Mouse (Mus musculus): ENCODE results near the gene Sestd1.

The Sestd1 gene

GRCm38 (mm10) chr2:77173366-77173765 lies 107.0 kb downstream of the Sestd1 start:
- no peak for DNase-seq (ENCODE audit: low spot score)

DNA sequence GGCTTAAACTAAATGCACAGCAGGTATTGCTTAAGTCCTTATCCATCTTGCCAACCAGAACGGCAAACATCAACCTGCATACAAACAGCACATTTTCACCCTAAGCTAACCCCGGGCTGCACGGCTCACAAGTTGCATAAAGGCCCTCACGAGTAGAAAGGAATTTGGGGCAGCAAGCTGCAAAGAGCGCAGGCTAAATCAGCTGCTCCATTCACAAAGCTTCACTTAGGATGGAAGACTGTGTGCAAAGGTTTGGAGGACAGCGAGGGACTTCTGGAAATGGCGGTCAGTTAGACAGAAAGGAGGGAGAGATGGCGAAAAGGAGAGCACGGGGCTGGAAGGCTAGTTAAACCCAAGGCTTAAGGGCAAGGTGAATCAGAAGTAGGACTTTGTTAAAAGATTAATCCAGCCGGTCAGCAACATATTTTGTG lies 108.1 kb downstream of the Sestd1 start:
- DNase-seq (ENCODE audit: low spot score) = no peak

DNA sequence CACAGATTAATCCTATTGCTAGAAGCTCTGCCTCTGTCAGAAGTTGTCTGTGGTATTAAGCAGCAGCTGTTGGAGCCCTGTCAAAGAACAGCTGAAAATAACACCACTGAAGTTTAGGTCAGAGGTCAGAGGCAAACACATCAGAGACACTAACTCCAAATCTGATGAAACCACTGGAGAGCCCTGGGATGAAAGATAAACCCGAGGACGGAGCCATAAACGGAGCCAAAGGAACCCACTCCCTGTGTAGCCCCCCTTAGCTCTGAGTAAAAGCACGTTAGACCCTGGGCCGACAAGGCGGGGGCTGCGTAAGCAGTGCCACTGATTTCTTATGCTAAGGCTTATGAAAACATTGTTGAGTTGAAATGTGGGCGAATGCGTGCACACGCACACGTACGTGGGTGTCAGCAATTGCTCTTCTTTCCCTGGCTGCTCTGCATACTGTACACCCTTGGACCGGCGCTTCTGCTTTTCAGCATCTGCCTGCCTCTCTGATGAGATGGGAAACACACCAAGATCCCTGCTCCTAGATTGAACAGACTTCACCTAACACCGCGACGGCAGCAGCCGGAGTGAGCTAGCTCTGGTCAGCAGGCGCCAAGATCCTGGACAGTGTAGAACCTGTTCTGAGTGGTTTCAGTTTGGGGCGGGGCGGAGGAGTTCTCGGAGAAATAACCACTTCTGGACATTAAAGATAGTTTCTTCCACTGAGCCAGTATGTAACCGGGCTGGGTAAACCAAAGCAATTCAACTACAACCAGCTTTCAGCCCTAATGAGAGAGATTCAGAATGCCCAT lies 108.8 kb downstream of the Sestd1 start:
- DNase-seq (ENCODE audit: low spot score) = no peak

GRCm38 (mm10) chr2:77170633-77171105 lies 109.7 kb downstream of the Sestd1 start, which contains the start of gene Ccdc141:
TSS of gene Ccdc141 (minus strand) at chr2:77170636.
- DNase-seq (ENCODE audit: low spot score) = no peak

- DNase-seq (ENCODE audit: low spot score) = no peak
Measured at GRCm38 (mm10) chr2:77169916-77170632, 110.3 kb downstream of the Sestd1 start.

DNA sequence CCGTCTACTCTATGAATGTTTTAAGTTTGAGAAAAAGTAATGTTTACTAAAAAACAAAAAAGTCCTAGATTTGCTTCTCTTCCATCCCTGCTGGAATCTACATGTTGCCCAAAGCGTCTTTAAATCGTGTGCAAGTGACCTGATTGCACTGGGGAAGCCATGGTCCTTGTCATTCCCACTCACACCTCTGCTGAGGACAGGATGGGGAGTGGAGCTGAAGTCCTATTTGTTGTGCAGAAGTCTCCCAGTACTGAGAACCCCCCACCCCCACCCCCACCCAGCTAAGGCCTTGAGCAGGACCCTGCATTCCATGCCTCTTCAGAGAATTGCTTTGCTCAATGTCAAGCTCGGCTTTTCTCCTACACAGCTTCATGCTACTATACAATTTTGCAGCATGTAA lies 111.2 kb downstream of the Sestd1 start:
- DNase-seq (ENCODE audit: low spot score) = no peak

DNA sequence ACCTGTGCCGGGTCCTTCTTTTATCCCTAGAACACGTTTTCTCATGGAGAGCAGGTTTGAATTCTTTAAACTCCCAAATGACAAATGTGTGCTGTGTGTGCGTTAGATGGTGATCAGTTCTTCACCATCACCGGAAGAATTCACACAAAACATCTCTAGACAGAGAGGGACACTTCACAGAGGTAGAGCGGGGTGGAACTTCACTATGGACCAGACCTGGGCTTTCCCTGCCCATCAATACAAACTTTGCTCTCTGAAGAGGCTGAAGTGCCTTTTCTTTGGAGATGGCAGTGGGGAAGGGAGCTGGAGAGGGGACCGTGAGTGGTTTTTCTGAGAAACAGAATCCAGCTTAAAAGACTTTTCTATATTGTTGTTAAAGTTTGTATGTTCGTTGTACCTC lies 111.6 kb downstream of the Sestd1 start:
- DNase-seq (ENCODE audit: low spot score) = no peak

- DNase-seq (ENCODE audit: low spot score) = no peak
Measured at GRCm38 (mm10) chr2:77168081-77168685, 112.2 kb downstream of the Sestd1 start.

GRCm38 (mm10) chr2:77166366-77166765 lies 114.0 kb downstream of the Sestd1 start:
- DNase-seq (ENCODE audit: low spot score) = no peak

GRCm38 (mm10) chr2:77164662-77165061 lies 115.7 kb downstream of the Sestd1 start:
- no peak for DNase-seq (ENCODE audit: low spot score)

DNA sequence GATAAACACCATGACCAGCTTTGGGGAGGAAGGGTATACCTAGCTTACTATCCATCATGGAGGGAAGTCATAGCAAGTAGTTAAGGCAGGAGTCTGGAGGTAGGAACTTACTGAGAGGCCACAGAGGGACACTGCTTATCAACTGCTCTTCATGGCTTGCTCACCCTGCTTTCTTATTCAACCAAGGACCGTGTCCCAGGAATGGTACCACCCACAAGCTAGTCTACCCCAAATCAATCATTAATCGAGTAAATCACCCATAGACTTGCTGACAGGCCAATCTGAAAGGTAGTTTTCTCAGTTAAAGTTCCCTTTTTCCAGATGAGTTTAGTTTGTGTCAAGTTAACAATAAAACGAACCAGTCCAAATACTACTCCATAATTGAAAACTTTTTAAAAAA lies 117.0 kb downstream of the Sestd1 start:
- no peak for DNase-seq (ENCODE audit: low spot score)

DNA sequence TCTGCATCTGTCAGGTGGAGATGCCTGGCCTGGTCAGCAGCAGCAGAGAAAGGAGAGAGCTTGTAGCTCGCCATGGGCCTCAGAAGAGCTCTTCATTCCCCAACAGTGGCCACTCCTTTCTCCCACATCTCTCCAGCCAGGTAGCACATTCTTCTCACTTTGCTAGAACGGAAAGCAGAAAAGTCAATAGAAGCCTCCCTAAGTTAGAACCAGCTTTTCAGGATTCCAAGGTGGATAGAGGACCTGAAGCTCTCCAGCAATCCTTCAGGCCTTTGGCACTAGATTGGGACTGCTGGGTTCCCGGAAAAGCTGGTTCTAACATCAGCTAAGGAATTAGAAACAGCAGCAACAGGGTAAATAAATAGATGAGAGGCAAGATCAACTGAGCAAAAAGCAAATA lies 118.3 kb downstream of the Sestd1 start:
- DNase-seq (ENCODE audit: low spot score) = no peak

GRCm38 (mm10) chr2:77157546-77157945 lies 122.8 kb downstream of the Sestd1 start:
- no peak for DNase-seq (ENCODE audit: low spot score)

DNA sequence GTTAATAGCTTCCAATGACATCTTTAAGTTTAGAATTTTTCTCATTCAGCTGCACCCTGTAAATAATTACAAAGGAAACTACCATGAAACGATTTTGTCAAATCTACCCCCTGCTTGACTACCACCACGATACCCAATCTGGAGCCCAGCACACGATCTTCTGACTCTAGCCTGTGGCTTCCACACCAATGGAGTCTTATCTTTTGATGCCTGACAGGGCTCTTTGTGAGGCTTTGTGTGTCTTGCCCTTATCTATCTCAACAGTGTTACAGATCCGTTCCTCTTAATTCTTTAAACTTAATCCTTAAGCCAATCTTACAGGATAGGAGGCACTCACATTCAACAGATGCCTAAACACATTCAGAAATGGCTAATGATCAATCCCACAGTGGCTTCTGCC lies 126.3 kb downstream of the Sestd1 start:
- DNase-seq (ENCODE audit: low spot score) = no peak

- no peak for DNase-seq (ENCODE audit: low spot score)
Measured at GRCm38 (mm10) chr2:77151255-77151654, 129.1 kb downstream of the Sestd1 start.

- no peak for DNase-seq (ENCODE audit: low spot score)
Measured at GRCm38 (mm10) chr2:77149576-77149975, 130.8 kb downstream of the Sestd1 start.

DNA sequence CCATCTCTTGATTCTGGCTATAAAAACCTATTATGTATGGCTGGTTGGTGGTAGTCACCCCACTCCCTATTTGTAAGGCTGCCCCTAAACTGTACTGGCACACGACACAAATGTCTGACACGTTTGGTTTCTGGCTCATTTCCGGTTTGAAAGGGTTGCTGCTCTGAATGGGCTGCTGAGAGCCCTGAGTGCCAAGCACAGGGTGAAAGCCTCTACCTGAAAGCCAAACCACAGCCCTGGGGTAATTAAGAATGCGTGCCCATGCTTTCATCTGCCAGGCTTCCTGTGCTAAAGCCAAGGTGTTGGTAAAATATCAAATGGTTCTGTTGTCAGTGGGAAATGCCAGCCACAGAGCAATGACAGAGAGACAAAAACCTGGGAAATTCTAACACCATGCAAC lies 132.2 kb downstream of the Sestd1 start:
- no peak for DNase-seq (ENCODE audit: low spot score)

- DNase-seq (ENCODE audit: low spot score) = no peak
Measured at GRCm38 (mm10) chr2:77146968-77147367, 133.4 kb downstream of the Sestd1 start.

DNA sequence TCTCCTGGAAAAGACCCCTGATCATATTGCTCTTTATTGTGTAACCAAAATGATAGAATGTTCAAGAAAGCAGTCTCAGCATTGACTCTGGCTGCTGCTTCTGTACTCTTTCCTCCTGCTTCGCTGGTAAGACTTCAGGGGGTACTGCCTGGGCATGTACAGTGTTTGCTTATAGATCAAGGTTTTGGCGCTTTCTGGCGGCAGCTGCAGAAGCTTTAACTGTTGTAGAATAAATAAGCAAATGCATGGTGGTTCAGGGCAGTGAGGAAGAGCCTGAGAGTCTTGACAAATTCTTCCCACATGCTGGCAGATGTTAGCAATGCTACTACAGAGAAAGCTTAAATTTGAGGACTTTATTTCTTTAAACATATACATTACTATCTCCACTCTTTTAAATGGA lies 134.1 kb downstream of the Sestd1 start:
- no peak for DNase-seq (ENCODE audit: low spot score)

DNA sequence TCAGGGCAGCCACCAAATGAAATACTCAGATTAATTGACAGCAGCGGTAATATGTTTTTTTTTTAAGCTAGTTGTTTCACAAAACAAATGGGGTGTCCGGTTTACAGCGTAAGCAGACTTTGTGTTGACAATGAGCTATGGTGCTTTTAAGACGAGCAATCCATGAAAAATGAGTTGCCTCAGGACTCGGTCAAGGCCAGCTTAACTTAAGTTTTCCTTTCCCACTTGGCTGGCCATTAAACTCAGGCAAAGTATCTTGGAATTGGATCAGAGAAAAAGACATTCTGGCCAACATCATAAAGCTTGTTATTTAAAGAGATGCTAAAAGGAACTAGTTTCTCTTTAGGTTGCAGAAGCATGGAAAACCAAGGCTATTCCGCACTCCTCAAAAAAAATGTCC lies 136.9 kb downstream of the Sestd1 start:
- DNase-seq (ENCODE audit: low spot score) = no peak

- no peak for DNase-seq (ENCODE audit: low spot score)
Measured at GRCm38 (mm10) chr2:77138879-77139278, 141.5 kb downstream of the Sestd1 start.

GRCm38 (mm10) chr2:77134906-77135305 lies 145.5 kb downstream of the Sestd1 start:
- no peak for DNase-seq (ENCODE audit: low spot score)

DNA sequence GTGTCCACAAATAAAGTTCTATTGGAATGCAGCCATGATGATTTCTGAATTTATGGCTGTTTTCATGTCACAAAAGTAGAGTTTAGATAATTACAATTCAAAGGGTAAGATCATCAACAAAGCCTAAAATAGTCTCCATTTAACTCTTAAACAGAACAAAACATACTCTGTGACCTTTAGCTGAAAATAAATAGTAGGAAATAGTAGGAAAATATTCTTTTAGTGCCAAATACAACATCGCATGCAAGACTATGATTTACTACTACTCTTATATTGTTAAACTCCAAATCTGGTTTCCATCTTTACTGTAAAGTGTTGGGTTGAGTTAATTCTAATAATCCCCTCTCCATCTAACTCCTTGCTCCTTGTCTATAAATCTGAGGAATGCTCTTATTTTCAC lies 147.0 kb downstream of the Sestd1 start:
- DNase-seq (ENCODE audit: low spot score) = no peak
